Mouse (Mus musculus): Measurements from ENCODE around the gene Mettl15.

- TF ChIP-seq CTCF (conservative IDR thresholded peaks at IDR 0.05 in 1 of 2, IDR thresholded peaks at IDR 0.05 in 1 of 2; ENCODE audit: low read depth in 2 of 2, low read length in 2 of 2) (no peak), MAX (IDR thresholded peaks at IDR 0.05; ENCODE audit: low read length) (no peak), POLR2A (IDR thresholded peaks at IDR 0.05; ENCODE audit: low read depth, low read length) (no peak), MAZ (IDR thresholded peaks at IDR 0.05; ENCODE audit: low read depth, low read length) (no peak), TBP (conservative IDR thresholded peaks at IDR 0.05; ENCODE audit: low read depth, low read length) (no peak), USF1 (IDR thresholded peaks at IDR 0.05; ENCODE audit: low read depth, low read length) (no peak), HCFC1 (IDR thresholded peaks at IDR 0.05; ENCODE audit: low read depth, low read length) (no peak), NRF1 (IDR thresholded peaks at IDR 0.05; ENCODE audit: low read depth, low read length) (no peak), EP300 (IDR thresholded peaks at IDR 0.05; ENCODE audit: low read length) (no peak), SIN3A (IDR thresholded peaks at IDR 0.05; ENCODE audit: low read length) (no peak), GABPA (IDR thresholded peaks at IDR 0.05; ENCODE audit: insufficient replicate concordance, low read depth, low read length) (no peak), USF2 (conservative IDR thresholded peaks at IDR 0.05; ENCODE audit: low read depth, low read length) (no peak)
Measured at GRCm38 (mm10) chr2:109182993-109183392, 97.6 kb downstream of the Mettl15 start.

Measured in CH12.LX (cell line).